Mouse (Mus musculus): ENCODE results near the gene Cbx5.
"Not testable (repeated sequence)": the region's sequence is repeated elsewhere in the genome, so short reads cannot be mapped to it uniquely, and the experiment has no call there.

Cbx5 gene

GRCm38 (mm10) chr15:103239685-103240159 lies at the start of gene Cbx5:
TSS of gene Cbx5 (minus strand) at chr15:103239816.
- peak; percentile 96 to 99 for DNase-seq (ENCODE audit: low spot score in 2 of 2)

- no peak for DNase-seq (ENCODE audit: low spot score in 2 of 2)
These were observed 46.3 kb upstream of the Cbx5 start for GRCm38 (mm10) chr15:103285778-103286417.

DNA sequence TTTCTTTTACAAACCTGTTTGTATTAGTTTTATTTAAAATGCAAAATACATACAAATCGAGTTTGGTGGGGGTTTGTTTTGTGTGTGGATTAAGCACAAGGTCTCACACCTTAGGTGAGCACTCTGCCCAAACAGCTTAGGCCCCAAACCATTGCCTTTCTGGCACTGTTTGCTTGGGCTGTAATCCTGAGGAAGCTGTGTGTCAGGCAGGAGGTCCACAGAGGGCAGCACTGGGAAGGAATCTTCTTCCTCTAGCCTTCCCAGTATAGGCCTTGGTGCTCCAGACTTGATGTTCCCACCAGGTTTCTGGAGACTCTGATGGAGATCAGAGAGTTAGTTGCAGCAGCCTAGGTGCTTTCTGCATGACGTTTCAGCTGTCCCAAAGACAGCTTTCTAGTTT lies 45.0 kb upstream of the Cbx5 start:
- DNase-seq (ENCODE audit: low spot score in 2 of 2) = no peak

DNA sequence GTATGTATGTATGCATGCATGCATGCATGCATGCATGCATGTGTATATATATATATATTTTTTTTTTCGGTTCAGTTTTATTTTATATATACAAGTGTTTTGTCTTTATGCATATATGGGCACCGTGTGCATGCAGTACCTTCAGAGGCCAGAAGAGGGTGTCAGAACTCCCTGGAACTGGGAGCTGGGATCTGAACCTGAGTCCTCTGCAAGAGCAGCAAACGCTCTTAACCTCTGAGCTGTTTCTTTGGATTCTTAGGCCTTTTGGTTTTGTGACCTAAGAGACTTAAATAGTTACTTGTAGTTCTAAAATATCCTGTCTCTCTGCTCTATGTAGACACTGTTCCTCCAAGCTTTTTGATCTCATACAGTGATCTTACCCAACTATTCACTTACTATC lies 44.5 kb upstream of the Cbx5 start:
- no peak for DNase-seq (ENCODE audit: low spot score in 2 of 2)

- no peak for DNase-seq (ENCODE audit: low spot score in 2 of 2)
These were observed 42.0 kb upstream of the Cbx5 start for GRCm38 (mm10) chr15:103281465-103282205.

- DNase-seq (ENCODE audit: low spot score in 2 of 2) = no peak
These were observed 41.3 kb upstream of the Cbx5 start for GRCm38 (mm10) chr15:103280817-103281464.

DNA sequence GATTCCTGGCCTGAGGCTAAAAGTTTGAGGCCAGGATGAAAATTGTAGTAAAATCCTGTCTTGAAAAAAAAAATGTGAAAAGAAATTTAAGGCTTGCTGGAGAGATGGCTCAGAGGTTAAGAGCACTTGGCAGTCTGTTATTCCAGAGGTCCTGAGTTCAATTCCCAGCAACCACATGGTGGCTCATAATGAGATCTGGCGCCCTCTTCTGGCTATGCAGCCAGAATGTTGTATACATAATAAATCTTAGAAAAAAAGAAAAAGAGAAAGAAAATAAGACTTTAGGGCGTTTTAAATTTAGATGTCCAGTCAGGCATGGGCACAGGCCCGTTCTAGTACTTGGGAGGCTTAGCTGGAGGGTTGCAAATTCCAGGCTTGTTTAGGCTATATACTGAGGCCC lies 40.1 kb upstream of the Cbx5 start:
- no peak for DNase-seq (ENCODE audit: low spot score in 2 of 2)

DNA sequence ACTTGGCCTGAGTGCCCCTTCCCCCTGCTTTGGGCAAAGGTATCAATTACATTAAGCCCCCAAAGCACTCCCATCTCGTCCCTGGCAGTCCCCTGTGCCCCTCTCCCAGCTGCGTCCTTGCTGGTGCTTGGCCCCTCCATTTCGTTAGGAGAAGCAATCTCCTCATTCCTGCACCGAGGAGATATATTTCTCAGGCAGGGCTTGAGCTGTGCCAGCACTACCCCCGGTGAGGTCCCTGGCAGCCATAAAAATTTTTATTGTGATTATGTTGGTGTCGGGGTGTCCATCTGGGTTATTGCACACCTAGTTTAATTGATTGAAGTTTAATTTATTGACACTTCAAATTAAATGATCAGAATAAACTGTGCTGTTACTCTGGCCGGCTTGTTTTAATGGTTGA lies 38.3 kb upstream of the Cbx5 start:
- DNase-seq (ENCODE audit: low spot score in 2 of 2) = no peak

- not testable (repeated sequence) for DNase-seq (ENCODE audit: low spot score in 2 of 2)
These were observed 36.3 kb upstream of the Cbx5 start for GRCm38 (mm10) chr15:103275943-103276342.

DNA sequence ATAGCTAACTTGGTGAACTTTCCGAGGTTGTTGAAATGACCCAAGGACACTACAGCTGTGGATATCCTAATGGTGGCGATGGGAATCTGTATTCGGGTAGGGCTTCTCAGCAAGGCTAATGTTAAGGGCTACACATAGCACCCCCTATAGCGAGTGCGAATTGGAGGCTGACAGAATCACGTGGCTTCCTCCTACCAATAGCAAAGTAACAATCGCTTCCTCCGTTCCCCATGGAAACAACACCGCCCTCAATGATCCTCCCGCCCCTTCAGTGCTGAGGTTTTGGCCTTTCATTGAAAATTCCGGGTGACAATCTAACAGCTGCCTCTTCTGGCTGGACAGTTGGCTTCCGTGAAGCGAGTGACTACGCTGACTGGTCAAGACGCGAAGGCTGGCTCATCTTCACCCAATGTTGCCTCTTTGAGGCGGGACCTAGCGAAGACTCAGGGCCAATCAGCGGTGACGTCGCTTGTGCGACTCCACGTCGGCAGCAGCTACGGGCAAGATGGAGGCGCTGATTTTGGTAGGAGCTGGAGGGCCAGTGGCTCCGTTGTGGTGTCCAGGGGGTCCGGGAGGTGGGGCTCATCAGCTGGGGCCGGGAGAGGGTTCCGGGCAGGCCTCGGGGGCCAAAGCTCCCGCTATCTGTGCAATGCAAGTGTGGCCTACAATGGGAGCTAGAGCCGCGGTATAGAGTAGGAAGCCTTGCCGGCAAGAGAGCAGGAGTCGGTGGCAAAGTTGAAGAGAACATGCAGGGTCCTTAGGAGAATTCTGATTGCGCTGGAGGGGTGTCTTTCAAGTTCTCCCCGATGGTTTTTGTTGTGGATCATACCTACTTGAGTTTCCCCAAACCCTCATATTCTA lies 33.0 kb upstream of the Cbx5 start, which contains the start of gene Copz1:
Gene Copz1 (plus strand): TSS at position 296 of the 861 bp plus-strand sequence.
- peak; percentile 99 for DNase-seq (ENCODE audit: low spot score in 2 of 2)

- no peak for DNase-seq (ENCODE audit: low spot score in 2 of 2)
These were observed 29.3 kb upstream of the Cbx5 start for GRCm38 (mm10) chr15:103268903-103269302.

GRCm38 (mm10) chr15:103264794-103265193 lies 25.2 kb upstream of the Cbx5 start:
- DNase-seq (ENCODE audit: low spot score in 2 of 2) = no peak

GRCm38 (mm10) chr15:103259989-103260388 lies 20.4 kb upstream of the Cbx5 start:
- DNase-seq (ENCODE audit: low spot score in 2 of 2) = no peak

DNA sequence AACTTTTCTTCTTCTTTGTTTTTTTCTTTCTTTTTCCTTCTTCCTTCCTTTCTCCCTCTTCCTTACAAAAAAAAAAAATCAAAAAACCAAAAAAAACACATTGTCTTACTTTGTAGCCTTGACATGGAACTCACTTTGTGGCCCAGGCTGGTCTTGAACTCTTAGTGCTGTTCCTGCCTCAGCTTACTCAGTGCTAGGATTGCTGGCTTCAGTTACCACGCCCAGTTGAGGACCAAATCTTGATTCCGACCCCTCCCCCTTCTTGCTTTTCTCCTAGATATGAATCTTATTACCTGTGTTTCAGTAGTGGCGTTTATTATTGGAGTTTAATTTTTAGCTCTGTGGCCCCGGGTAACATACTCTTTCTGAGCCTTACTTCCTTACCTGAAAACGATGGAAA lies 19.5 kb upstream of the Cbx5 start:
- DNase-seq (ENCODE audit: low spot score in 2 of 2) = no peak

- DNase-seq (ENCODE audit: low spot score in 2 of 2) = no peak
These were observed 18.4 kb upstream of the Cbx5 start, which contains the start of gene Nfe2 for GRCm38 (mm10) chr15:103257790-103258728. TSS of gene Nfe2 (minus strand) at chr15:103258403.

- DNase-seq (ENCODE audit: low spot score in 2 of 2) = no peak
These were observed 16.8 kb upstream of the Cbx5 start for GRCm38 (mm10) chr15:103256210-103256986.

GRCm38 (mm10) chr15:103255169-103255568 lies 15.6 kb upstream of the Cbx5 start:
- no peak for DNase-seq (ENCODE audit: low spot score in 2 of 2)

- DNase-seq (ENCODE audit: low spot score in 2 of 2) = no peak
These were observed 13.7 kb upstream of the Cbx5 start for GRCm38 (mm10) chr15:103253352-103253751.

- no peak for DNase-seq (ENCODE audit: low spot score in 2 of 2)
These were observed 13.0 kb upstream of the Cbx5 start for GRCm38 (mm10) chr15:103252660-103253059.

DNA sequence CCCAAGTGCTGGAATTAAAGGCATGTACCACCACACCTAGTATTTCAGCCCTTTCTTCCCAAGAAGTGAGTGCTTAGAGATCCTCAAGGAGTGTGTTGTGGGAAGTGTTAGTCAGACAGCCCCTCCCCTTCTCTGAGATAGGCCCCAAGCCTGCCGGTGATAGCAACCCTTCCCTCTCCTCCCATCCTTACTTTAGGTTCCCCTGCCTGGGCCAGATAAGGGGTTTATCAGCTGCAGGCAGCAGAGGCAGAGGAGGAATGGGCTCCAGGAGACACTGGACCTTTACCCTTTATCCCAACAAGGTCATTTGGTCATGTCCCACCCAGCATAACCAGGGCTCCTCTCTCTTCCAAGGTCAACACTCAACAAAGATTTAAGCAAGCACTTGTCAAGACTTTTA lies 12.0 kb upstream of the Cbx5 start:
- DNase-seq (ENCODE audit: low spot score in 2 of 2) = no peak
